Mouse (Mus musculus): ENCODE measurements around the gene Gsdme. TPM values are rescaled to one million over a fixed set of nuclear protein-coding genes. Genes with fewer than 3 reads are reported as not detected.

Gsdme gene
- polyA plus RNA-seq, 1 experiment from 2014 or later: 69.8 TPM

- Histone ChIP-seq H3K9ac (no peak overlapping the region), H3K4me1 (replicated peaks) (no peaks in the 10 kb centered on the region), H3K27ac (no peak overlapping the region), H3K4me3 (no peak overlapping the region), H3K9me3 (no peaks in the 10 kb centered on the region; the same call in 1 of the 2 replicates), H3K36me3 (peaks cover 11% of the 10 kb centered on the region), H3K4me2 (no peak overlapping the region), H3K27me3 (no peaks in the 10 kb centered on the region)
- WGBS: 89% methylated on average over 4 of the region's 4 CpGs
- ATAC-seq (ENCODE audit: low FRiP score): no peak
These were observed 94.8 kb downstream of the Gsdme start for GRCm38 (mm10) chr6:50168821-50169220.

DNA sequence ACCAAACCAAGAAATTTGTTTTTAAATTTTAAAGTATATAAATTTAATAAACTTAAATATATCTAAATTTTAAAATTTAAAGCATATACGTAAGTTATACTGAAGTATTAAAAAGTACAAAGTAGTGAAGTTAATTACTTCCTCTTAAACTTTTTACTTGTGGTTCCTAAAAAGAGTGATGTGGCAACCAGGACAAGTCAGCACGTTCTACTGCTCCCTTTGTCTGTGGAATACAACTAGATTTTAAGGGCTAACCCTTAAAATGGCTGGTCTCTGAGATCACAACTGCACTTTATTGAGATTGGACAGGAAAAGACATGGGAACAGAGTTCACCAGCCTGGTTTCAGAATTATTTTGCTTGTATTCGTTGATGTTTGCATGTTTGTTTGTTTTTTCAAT lies 100.6 kb downstream of the Gsdme start:
- no peak overlapping the region for H3K9ac ChIP-seq
- 92% methylated on average over 3 of the region's 3 CpGs for WGBS

GRCm38 (mm10) chr6:50159842-50160241 lies 103.8 kb downstream of the Gsdme start:
- no peak overlapping the region for H3K4me2 ChIP-seq
- no peak for ATAC-seq (ENCODE audit: low FRiP score)

More for the DNA sequence above, 100.6 kb downstream of the Gsdme start:
- Histone ChIP-seq H3K4me2 (no peak overlapping the region), H3K27ac (no peak overlapping the region), H3K4me1 (replicated peaks) (no peaks in the 10 kb centered on the region), H3K36me3 (0 out of 2 replicates have a peak, but pooled peaks cover 6% of the 10 kb centered on the region), H3K4me3 (no peak overlapping the region), H3K27me3 (no peaks in the 10 kb centered on the region), H3K9me3 (no peaks in the 10 kb centered on the region)
- no peak for ATAC-seq (ENCODE audit: low FRiP score)

GRCm38 (mm10) chr6:50149378-50149777 lies 114.3 kb downstream of the Gsdme start:
- no peak for ATAC-seq (ENCODE audit: low FRiP score)
- Histone ChIP-seq H3K36me3 (no peaks in the 10 kb centered on the region), H3K4me1 (replicated peaks) (no peaks in the 10 kb centered on the region), H3K27ac (no peak overlapping the region), H3K4me3 (no peak overlapping the region), H3K27me3 (no peaks in the 10 kb centered on the region), H3K4me2 (no peak overlapping the region), H3K9ac (no peak overlapping the region), H3K9me3 (no peaks in the 10 kb centered on the region)
- WGBS: 91% methylated on average over 4 of the region's 4 CpGs

More at GRCm38 (mm10) chr6:50159842-50160241, 103.8 kb downstream of the Gsdme start:
- Histone ChIP-seq H3K9ac (no peak overlapping the region), H3K9me3 (no peaks in the 10 kb centered on the region), H3K27ac (no peak overlapping the region), H3K4me1 (replicated peaks) (no peaks in the 10 kb centered on the region), H3K4me3 (no peak overlapping the region), H3K36me3 (0 out of 2 replicates have a peak, but pooled peaks cover 6% of the 10 kb centered on the region), H3K27me3 (no peaks in the 10 kb centered on the region)
- 71% methylated on average over 6 of the region's 6 CpGs for WGBS

DNA sequence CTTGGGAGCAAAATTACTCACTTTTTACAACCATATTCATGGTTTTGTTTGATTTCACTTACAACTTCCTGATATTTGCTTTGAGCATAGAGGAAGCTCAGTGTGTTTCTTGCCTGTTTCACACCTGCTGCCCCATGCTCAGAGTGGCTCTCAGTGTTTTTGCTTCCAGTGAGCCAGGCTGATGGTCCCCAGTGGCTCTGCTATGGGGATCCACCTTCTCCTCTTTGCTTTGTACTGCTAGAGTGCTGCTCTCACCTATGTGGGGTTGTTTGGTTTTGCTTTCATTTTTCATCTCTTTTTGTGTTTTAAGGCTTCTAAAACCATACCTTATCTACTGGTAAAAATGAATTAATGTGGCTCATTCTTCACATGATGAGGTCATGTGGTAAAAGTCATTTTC lies 117.5 kb downstream of the Gsdme start:
- ATAC-seq (ENCODE audit: low FRiP score): no peak
- Histone ChIP-seq H3K4me3 (no peak overlapping the region), H3K9me3 (no peaks in the 10 kb centered on the region), H3K36me3 (no peaks in the 10 kb centered on the region), H3K4me1 (replicated peaks) (no peaks in the 10 kb centered on the region), H3K27me3 (no peaks in the 10 kb centered on the region), H3K4me2 (no peak overlapping the region), H3K27ac (no peak overlapping the region), H3K9ac (no peak overlapping the region)

- WGBS: 86% methylated on average over 3 of the region's 3 CpGs
These were observed 124.1 kb downstream of the Gsdme start for GRCm38 (mm10) chr6:50139526-50139925.

More at GRCm38 (mm10) chr6:50139526-50139925, 124.1 kb downstream of the Gsdme start:
- no peak for ATAC-seq (ENCODE audit: low FRiP score)
- H3K27me3 ChIP-seq: no peaks in the 10 kb centered on the region
- H3K4me3 ChIP-seq: no peak overlapping the region
- H3K9ac ChIP-seq: no peak overlapping the region
- H3K4me1 ChIP-seq (replicated peaks): no peaks in the 10 kb centered on the region
- H3K9me3 ChIP-seq: no peaks in the 10 kb centered on the region
- no peak overlapping the region for H3K27ac ChIP-seq
- H3K36me3 ChIP-seq: no peaks in the 10 kb centered on the region
- no peak overlapping the region for H3K4me2 ChIP-seq

Other genes with a start within 250 kb of the Gsdme start
- gene Mpp6, start 153.6 kb downstream of the Gsdme start, polyA plus RNA-seq (2015; fragmentation: Nextera tagmentation; extraction: Ambion mirVana): 50.5 and 52.4 TPM in 2 replicates
- 4.6 and 4.8 TPM in 2 replicates for gene Osbpl3, start 192.3 kb upstream of the Gsdme start, polyA plus RNA-seq (2015; fragmentation: Nextera tagmentation; extraction: Ambion mirVana)

Measured in hindbrain, embryonic 13.5 days (tissue).